Mouse (Mus musculus) gastrocnemius, adult 18-20 months (tissue): ENCODE measurements around the gene Frs3. TPM values are rescaled to one million over a fixed set of nuclear protein-coding genes. Genes with fewer than 3 reads are reported as not detected.
"Not testable (repeated sequence)": the region's sequence is repeated elsewhere in the genome, so short reads cannot be mapped to it uniquely, and the experiment has no call there.

Experiments
- DNase-seq: peaks from one replicate; pipeline ENCODE4 v3.0.0; 2021; ENCODE audit warnings: low spot score
- long read RNA-seq, 2 experiments: library from polyadenylated mRNA; stranded (forward); transcript quantifications; one replicate each; pipeline ENCODE4 v2.0.0; 2021
- total RNA-seq, 2 experiments: library from RNA; stranded (reverse); gene quantifications; 2 replicates each; pipeline ENCODE4 v1.2.3; 2021

Gene Frs3
- total RNA-seq: 1 to 10 TPM; 6.8 to 7.2 TPM
- long read RNA-seq, experiment 1, partial matches to known transcripts: 2 of 6 reads
- long read RNA-seq, experiment 1, other reads (novel, unspliced or antisense): 0 of 6 reads
- long read RNA-seq, experiment 2, transcript Frs3-201 (7 exons, 2,144 nt): major isoform, 8 of 9 reads
- long read RNA-seq, experiment 2, partial matches to known transcripts: 0 of 9 reads
- long read RNA-seq, experiment 2, other reads (novel, unspliced or antisense): 1 of 9 reads

DNA sequence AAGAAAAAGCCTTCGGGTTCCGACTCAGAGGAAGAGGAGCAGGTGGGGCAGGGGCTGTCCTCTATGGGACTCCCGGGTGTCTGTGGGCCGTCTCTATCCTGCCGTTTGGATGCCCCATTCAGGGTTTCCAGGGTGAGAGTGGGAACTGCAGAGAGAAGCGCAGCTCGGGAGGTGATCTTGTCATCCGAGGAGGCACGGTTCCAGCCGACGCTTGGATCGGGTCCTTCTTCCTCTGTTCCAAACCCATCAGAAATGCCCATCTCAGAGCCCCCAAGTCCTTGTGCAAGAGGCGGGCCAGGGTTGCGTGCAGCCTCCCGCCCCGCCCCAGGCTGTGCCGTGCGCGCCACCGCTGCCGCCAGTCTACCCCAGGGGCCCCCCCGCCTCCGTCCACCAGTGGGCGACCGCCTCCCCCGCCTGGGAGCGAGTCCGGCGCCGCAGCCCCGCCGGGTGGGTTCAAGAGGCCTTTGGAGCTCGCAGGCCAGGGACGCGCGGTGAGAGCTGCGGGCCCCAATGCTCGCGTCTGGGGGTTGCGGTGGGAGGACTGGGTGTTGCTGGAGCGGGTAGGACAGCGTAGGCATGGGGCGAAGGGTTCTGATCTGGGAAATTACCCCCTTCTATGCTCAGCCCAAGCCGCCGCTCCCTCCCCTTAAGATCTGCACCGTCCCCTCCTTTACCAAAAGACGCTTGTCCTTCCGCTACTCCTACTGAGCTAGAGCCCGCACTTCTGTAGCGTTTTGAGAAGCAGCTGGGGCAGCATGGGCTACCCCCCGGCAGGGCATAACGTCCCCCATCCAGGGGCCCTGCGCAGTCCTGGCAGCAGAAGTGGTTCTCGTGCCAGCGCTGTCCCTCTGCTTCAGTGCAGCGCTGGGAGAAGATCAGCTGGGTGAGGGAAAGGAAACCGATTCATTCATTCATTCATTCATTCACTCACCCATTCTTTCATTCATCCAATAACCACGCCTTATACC is at the start of gene Frs3:
Gene Frs3, plus strand, starts transcription at position 423 of the 968 bp plus-strand sequence.
- DNase-seq: peak; percentile 45

DNA sequence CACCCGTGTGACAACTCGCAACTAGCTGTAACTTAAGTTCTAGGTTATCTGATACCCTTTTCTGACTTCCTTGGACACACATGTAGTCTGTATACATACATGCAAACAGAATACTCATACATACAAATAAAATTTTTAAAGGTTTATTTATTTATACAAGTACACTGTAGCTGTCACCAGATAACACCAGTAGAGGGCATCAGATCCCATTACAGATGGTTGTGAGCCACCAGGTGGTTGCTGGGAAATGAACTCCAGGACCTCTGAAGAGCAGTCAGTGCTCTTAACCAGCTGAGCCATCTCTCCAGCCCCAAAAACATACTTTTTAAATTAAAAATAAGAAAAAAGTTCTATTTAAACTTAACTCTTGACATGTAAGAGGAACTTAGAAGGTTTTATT is 45.8 kb upstream of the Frs3 start:
- no peak for DNase-seq

DNA sequence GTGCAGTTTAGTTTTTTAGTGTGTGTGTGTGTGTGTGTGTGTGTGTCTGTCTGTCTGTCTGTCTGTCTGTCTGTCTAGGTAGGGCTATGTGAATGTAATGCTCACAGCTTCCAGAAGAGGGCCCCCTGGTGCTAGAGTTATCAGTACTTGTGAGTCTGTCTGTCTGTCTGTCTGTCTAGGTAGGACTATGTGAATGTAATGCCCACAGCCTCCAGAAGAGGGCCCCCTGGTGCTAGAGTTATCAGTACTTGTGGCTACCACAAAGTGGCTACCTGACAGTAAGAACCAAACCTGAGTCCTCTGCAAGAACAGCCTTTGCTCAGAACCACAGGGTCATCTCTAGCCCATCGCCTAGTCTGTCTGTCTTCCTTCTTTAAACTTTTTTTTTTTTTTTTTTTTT is 42.1 kb upstream of the Frs3 start:
- DNase-seq: peak; percentile 64

DNA sequence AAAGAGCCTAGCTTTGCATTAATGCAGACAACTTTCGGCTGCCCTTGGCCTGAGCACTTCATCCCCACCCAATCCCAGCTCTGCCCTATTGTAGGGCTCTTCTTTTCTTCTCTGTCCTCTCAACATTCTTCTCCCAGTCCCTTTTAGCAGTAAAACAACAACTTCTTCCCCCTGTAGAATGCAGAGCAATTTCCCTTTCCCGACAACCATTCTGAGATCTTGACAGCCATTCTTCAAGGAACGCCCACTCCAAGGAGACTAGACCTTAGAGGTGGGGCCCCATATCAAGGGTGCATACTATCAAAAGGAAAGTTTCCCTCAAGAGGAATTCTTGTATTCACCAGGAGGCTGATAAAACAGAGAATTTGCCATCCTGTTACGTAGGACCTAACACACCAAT is 39.9 kb upstream of the Frs3 start:
- DNase-seq: no peak

DNA sequence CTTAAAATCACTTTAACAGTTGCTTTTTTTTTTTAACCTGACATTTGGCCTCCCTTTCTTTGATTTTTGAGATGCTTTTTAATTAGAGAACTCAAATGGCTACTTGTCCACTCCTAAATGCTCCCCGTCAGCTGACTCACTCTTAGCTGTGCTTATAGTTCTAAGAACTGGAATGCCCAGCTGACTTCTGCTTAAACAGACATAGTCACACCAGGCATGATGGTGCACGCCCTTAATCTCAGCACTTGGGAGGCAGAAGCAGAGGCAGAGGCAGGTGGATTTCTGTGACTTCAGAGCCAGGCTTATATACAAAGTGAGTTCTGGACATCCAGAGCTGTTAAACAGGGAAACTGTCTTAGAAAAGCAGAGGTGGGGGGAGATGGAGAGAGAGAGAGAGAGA is 36.9 kb upstream of the Frs3 start:
- DNase-seq: no peak

DNA sequence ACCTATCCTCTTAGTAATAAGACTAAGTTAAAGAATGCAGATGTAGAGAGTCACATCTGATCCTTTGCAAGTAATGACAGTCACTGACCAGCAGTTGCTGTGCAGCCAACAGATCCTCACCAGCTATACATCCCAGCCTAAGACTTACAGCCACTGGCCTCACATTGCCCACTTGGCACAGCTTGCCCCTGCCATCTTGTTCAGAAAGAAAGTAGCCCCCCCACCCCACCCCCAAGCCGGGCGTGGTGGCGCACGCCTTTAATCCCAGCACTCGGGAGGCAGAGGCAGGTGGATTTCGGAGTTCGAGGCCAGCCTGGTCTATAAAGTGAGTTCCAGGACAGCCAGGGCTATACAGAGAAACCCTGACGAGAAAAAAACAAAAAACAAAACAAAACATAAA is 34.5 kb upstream of the Frs3 start:
- DNase-seq: not testable (repeated sequence)

DNA sequence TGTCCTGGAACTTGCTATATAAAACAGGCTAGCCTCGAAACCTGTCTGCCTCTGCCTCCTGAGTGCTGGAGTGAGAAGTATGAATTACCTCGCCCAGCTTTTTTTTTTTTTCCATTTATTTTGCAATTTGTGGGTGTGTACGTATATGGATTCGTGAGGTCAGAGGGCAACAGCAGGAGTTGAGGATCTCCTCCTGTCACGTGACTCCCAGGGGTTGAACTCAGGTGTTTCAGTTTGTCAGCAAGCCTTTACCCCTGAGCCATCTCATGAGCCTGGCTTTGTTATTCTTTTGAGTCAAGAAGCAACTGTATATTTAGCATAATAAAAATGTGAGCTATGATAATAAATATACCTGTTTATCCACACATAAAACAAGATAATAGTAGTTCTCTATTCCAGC is 33.1 kb upstream of the Frs3 start:
- DNase-seq: no peak

DNA sequence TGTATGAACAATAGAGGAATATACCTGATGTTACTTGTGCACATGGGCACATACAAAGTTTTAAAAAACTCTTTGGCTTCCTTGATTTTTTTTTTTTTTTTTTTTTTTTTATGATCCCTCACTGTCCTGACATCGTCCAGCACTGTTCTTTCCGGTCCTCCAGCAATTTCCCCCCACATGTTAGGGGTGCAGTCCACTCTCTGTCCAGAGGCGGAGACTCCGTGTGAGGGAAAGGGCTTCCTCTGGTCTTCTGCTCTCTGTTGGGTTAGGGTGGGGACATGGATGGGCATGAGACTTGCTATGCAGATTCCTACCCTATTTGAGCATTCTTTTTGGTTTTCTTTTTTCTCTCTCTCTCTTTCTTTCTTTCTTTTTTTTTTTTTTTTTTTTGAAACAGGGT is 30.9 kb upstream of the Frs3 start:
- no peak for DNase-seq

DNA sequence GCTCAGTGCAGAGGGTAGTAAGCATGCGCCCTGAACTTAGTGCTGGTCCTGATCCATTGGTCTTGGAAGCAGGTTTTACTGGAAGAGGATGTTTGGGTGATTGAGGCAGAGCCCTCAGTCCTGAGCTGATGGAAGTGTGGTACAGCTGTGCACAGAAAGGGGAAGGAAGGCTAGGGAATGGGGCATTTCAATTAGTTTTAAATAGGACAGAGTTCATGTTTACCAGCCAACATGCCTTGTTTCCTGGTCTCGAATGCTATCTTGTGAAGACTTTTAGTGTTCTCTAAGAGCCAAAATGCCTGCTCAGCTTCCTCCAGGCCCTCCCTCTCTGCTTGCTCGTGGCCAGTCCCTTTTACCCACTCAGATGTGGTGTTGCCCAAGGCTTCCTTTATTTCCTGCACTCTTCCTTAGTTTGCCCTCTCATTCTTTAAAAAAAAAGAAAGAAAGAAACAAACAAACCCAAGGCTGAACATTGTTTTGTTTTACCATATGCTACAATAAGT is 30.0 kb upstream of the Frs3 start:
- DNase-seq: no peak

DNA sequence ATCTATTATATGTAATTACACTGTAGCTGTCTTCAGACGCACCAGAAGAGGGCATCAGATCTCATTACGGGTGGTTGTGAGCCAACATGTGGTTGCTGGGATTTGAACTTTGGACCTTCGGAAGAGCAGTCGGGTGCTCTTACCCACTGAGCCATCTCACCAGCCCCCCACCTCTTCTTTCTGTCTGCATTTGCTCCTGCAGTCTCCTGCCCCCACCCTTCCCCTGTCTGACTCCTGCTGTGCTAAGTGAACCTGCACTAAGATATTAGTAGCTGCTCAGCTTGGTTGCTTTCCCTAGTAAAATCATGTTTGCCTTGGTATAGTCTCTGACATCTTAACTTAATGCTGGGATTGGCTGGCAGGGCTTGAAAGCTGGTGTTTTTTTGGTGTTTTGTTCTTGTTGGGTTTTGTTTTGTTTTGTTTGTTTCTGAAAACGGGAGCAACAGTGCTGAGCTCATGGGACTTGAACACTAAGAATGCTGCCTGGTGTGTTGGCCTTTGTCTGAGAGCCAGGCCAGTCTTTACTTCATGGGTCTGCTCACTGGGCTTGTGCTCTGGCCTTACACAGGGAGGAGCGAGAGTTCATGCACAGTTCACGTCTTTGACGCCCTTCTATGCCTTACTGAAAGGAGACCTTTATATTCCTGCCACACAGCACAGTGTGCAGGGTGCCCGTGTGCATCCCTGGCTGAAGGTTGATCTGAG is 25.7 kb upstream of the Frs3 start:
- no peak for DNase-seq

DNA sequence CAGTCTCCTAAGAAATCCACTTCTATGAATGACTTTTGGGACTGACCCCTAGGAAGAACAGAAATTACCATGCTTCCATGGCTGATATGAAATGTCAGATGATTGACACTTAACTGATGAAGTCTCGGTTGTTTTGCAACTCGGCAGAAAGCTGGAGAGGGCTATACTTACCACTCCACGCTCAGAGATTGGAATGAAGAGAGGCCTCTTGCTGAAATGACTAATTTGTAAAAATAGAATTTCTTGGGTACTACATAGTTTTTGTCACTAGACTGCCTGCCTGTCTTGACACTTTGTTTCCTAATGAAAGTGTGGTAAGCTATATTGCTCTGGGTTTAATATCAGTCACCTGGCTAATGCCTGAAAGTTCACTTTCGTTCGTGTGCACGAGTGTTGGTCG is 24.4 kb upstream of the Frs3 start:
- DNase-seq: no peak

DNA sequence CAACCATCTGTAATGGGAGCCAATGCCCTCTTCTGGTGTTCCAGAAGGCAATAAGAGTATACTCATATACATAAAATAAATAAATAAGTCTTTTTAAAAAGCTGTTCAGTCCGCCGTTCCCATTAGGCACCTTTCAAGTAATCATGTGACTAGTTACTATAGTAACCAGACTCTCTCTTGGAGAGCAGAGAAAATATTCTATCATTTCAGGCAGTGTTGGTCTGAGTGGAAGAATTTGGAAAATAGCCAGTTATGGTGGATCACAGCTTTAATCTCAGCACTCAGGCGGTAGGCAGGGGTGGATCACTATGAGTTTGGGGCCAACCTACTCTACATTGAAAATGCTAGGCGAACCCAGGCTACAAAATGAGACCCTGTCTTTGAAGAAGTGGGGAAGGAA is 19.7 kb upstream of the Frs3 start:
- no peak for DNase-seq

DNA sequence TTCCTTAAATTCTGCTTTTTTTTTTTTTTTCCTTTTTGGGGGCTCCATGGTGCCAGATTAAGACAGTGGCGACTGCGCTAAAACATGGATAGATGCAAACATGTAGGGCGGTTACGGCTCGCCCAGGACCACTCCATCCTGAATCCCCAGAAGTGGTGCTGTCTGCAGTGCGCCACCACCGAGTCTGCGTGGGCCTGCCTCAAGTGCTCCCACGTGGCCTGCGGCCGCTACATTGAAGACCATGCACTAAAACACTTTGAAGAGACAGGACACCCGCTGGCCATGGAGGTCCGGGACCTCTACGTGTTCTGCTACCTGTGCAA is 16.9 kb upstream of the Frs3 start:
- no peak for DNase-seq

DNA sequence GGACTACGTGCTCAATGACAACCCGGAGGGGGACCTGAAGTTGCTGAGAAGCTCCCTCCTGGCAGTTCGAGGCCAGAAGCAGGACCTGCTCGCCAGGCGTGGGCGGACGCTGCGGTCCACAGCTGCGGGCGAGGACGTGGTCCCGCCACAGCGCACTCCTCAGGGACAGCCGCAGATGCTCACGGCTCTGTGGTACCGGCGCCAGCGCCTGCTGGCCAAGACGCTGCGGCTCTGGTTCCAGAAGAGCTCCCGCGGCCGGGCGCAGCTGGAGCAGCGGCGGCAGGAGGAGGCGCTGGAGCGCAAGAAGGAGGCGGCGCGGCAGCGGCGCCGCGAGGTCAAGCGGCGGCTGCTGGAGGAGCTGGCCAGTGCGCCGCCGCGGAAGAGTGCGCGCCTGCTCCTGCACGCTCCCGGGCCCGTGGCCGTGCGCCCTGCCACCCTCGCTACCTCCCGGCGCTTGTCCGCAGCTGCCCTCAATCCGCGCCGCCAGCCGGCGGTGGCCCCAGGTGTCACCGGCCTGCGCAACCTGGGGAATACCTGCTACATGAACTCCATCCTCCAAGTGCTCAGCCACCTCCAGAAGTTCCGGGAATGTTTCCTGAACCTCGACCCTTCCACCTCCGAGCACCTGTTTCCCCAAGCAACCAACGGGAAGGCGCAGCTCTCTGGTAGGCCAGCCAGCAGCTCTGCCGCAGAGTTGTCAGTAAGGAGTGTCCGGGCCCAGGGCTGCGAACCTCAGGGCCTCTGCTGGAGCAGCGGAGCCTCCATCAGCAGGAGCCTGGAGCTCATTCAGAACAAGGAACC is 16.3 kb upstream of the Frs3 start:
- DNase-seq: peak; percentile 67

DNA sequence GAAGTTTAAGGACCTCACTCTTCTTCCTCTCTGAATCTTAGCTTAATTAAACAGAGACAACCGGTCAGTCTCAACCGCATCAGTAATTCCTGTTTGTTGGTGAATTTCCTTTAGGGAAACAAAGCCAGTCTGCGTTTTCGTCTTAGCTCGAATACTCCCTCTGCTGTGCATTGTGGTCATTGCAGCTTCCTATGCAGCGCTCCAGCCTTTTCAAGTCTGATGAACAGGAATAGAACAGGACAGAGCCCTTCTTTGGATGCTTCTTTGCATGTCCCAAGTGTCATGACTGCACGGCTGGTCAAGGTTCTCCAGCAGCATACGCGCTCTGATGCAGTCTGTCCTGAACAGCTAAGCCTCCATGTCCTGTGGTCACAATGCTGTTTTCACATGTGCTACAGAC is 12.2 kb upstream of the Frs3 start:
- DNase-seq: peak; percentile 72

DNA sequence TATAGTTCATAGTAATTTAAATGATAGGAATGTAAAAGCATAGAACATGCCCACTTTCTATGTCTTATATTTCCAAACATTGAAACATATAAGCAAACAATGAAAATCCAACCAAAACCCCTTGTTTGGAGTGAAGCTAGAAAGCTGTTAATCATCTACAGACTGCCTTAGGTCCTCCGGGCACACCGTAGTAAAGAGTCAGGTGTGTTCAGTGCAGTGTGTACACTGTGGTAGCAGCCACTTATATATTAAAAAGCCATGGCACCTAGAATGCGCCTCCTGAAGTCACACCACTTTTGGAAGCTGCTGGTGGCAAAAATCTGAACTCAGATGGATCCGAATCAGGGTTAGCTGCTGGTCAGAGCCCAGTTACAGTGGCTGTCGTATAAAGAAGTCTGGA is 10.6 kb upstream of the Frs3 start:
- no peak for DNase-seq

DNA sequence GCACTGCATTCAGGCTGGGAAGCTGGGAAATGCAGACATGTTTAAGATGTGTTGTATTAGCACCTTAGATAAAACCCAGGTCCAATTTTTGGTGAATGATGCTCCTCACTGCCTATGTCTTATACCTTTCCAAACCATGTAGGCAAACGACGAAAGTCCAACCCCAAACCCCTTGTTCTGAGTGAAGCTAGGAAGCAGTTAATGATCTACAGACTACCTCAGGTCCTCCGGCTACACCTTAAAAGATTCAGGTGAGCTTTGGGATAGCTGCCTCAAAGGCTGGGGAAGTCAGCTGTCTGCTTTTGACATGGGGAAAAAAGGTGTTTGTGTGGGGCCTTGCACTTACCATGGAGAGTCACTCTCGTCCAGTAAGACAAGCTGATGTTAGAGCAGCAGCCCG is 10.1 kb upstream of the Frs3 start:
- no peak for DNase-seq

DNA sequence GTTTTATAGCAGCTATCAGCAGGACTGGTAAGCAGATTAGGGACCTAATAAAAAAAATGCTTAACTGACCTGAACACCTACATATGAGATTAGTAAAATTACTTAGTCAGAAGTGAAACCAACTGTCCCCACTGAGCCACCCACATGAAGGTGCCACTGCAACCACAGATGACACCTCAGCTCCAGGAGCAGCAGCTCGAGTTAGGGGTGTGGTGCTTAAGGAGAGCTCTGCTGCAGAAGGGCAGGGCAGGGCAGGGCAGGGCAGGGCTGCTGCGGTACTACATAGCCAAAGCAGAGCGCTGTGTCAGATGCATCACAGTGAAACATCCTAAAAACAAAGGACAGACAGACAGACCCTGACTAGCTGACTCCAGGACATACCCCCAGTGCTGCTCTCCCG is 6.0 kb upstream of the Frs3 start:
- DNase-seq: no peak

DNA sequence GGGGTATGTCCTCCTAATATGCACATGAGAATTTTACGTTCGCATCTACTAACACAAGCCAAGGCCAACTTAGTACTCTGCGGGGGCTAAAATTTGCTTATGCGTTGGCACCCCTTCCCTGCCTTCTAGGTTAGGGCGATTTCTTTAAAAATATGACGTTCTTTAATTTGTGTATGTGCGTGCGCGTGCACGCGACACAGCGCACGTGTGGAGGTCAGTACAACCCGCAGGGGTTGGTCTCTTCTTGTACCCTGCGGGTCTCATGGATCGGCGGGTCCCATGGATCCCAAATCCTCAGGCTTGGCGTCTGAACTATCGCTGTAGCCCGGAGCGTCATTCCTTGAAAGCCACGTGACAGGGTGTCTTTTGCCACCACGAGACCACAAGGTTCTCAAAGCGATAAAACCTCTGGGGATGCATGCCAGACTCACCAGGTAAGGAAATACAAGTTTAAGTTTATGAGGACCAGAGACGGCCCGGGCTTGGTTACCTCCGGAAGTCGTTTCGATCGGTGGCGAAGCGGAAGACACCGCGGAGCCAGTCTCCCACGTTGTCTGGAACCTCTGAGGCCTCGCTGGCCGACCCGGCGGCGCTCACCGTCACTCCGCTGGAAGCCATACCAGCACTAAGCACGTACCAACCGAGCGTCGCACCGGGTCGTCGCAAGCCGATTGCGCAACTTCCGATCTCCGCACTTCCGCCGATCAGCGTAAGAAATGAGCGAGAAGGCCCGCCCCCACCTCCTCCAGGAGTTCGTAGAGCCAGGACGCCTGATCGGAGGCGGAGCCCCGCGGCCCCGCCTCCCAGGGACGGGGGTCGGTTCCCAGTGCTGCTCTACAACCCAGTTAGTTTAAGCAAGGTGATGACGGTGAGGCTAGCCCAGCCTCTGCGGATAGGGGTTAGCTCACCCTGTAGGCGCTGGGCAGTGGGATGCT is 1.2 kb upstream of the Frs3 start:
- DNase-seq: peak; percentile 96

DNA sequence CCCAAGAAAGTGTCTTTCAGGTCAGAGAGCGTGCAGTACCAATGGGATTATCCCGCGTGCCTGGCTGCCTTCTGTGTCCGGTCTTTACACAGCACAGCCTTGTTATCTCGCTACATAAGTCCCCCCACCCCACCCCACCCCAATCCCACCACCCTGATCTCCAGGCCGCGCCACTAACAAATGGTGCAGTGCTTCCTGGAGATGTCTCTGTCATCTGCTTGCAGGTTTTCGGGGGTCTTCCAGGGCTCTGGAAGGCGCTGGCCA is 554 bp upstream of the Frs3 start, which contains the start of gene Tomm6:
Gene Tomm6, minus strand, starts transcription at position 43 of the 264 bp plus-strand sequence.
- no peak for DNase-seq

DNA sequence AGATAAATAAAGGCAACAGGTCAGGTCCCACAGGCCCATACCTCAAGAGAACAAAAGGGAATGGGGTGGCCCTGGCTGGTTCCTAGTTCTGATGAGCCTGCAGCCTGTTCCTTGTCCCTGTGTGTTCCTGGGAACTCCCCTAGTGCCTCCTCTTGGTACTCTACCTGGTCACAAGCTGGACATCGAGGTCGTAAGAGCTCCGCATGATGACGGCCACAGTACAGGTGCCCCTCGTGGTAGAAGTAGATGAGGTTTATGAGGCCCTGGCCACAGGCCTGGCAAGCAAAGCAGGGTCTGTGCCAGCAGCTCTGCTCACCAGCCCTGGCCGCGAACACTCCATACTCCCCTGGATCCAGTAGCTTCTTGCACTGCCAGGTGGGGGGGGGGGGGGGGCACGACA is 1.1 kb downstream of the Frs3 start:
- DNase-seq: no peak
